Mouse (Mus musculus): ENCODE results near the gene Acer3. TPM values are rescaled to one million over a fixed set of nuclear protein-coding genes. Genes with fewer than 3 reads are reported as not detected.
"Not testable (repeated sequence)": the region's sequence is repeated elsewhere in the genome, so short reads cannot be mapped to it uniquely, and the experiment has no call there.

Acer3 gene
- total RNA-seq, 2 experiments from 2014 or later: 31.0 to 36.9 TPM

DNA sequence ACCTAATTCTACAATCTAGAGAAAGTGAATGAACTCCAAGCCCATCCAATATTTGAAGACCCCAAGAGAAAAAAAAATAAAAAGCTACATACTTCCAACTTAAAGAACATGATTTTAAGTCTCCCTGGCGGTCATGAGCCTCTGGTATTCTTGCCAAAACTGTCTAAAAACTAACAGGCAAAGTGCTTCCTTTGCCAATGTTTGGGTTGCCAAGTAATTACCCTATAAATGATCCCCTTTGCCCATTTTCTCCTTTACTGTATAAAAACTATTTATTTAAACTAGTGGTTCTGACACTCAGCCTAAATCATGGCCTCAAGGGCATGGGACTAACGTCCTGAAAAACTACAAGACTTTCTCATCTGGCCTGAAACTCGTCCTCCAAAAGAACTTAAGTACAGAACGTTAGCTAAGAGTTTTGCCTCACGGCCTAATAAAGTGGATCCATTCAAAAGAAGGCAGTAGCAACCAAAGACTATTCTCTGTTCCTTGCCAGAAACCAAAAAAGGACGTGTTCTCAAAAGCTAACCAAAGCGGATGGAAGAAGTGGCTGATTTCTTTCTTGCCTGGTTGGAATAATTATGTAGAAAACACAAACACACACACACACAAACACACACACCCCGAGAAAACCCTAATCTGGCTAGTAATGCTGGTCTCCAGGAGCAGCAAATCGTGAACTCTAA lies 12.9 kb downstream of the Acer3 start:
- no peak for ATAC-seq (replicated peaks; ENCODE audit: low FRiP score, poor library complexity, severe bottlenecking)

DNA sequence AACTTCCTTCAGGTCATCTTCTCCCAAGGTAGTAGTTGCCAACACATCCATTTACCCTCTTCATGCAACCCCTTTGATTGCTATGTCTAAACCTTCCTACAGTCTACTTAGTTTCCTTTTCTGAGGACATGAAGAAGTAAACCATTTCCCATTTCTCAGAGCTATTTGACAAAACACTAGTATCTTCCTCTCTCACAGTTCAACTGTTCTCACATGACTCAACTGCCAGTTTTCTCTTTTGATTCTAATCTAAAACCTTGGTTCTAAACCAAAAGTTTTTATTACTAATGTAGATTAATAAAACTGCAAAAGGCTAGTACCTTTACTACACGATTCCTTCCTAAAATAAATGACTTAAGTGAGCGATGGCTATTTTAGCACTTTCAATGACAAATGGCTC lies 13.6 kb downstream of the Acer3 start:
- no peak for ATAC-seq (replicated peaks; ENCODE audit: low FRiP score, poor library complexity, severe bottlenecking)

DNA sequence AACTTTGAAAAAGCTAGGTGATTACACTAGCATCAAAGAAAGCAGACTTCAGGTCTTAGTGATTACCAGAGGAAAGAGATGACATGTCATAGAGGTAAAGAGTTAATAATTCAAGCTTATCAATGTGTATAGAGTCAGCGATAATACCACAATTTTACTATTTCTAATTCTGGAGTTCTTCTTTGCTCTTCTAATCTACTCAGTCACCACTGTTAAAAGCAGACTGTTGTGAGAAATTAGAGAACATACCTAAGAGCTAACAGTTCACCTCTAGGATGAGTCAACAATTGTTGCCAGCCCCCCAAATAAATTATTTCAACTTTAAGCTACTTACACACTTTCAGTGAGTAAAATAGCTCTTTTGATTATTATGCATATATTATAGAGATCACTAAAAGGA lies 28.1 kb downstream of the Acer3 start:
- ATAC-seq (replicated peaks; ENCODE audit: low FRiP score, poor library complexity, severe bottlenecking): no peak

DNA sequence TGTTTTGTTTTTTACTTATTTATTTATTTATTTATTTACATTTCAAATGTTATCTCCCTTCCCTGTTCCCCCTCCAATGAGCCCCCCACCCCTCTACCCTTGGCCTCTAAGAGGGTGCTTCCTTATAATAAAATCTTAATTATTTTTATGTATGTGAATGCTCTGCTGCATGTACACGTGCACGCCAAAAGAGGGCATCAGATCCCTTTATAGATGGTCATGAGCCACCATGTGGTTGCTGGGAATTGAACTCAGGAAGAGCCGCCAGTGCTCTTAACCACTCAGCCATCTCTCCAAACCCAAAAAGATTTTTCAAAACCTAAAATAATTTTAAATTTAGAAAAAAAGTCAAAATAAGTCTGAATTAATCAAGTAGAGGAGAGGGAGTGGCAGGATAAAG lies 31.4 kb downstream of the Acer3 start:
- ATAC-seq (replicated peaks; ENCODE audit: low FRiP score, poor library complexity, severe bottlenecking): no peak

DNA sequence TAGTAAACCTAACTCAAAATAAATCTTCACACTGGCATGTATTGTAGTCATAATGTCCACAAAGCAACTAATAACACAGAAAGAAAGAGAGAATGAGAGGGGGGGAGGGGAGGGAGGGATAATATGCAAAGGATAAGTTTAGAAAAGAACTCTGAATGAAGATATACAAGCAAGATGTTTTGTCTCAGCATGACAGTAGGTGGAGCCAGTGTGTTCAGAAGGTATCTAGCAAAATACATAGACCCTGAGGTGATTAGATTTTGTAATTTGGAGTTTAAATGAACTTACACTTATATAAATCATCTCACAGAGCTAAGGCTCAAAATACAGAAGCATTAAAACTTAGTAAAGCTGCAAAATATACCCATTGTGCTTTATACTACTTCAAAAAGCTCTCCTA lies 44.7 kb downstream of the Acer3 start:
- no peak for ATAC-seq (replicated peaks; ENCODE audit: low FRiP score, poor library complexity, severe bottlenecking)

DNA sequence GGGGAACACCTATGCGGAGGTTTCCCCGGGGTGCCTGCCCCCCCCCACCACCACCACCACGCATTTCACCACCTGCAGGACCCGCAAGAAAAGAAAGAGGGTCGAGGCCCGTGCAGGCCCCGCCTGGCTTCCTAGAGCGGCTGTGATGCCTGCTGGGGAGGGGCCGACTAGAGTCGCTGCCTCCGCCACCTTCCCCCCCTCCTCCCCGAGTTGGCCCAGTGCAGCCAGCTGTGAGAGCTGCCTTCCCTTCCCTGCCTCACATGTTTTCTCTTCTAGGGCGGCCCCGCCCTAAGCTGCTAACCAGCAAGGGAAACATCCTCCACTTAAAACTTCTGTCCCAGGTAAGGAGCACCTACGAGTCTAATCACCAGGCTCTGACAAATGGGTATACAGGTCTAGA lies 52.8 kb downstream of the Acer3 start:
- ATAC-seq (replicated peaks; ENCODE audit: low FRiP score, poor library complexity, severe bottlenecking): not testable (repeated sequence)

DNA sequence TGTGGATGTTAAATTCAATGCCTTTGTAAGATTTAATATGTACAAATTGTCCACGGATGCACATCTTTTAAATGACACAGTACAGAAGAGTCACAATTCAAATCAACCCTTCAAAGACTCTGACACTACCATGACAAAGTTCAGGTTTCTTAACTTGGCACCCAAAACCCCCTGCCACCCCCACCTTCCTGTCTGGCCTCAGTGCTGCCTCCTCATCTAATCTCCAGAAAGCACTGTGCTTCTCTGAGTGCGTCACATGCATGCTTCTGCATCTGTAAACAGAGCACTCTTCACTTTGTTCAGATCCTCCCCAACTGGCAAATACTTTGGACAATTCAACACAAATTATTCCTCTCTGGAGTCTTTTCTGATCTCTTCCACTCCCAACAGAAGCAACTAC lies 68.5 kb downstream of the Acer3 start:
- no peak for ATAC-seq (replicated peaks; ENCODE audit: low FRiP score, poor library complexity, severe bottlenecking)

DNA sequence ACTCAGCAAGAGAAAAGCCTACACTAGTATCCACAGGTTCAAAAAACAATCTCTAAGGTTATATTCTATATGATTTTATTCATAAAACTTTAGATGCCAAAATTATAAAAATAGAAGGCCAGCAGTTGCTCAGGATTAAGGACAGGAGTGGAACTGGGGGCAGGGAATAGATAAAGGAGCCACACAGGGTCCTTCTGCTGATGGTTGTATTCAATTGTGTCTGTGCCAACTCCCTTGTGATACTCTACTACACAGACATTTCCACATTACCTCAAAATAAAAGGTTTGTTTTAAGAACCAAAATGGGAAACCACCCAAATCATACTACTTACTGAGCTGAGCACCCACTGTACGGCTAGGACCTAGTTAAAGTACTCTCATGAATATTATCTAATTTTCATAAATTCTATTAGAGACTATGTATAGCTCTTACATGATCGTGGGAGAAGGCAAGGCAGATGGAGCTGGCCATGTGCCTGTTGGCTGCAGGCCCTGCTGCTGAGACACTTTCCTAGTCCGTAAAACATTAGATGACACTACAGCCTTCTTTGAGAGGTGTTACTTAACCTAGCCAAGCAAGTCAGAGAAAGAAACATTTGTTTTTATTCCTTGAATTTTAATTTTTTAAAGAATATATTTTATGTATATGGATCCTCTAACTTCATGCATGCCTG lies 84.2 kb downstream of the Acer3 start:
- no peak for ATAC-seq (replicated peaks; ENCODE audit: low FRiP score, poor library complexity, severe bottlenecking)

DNA sequence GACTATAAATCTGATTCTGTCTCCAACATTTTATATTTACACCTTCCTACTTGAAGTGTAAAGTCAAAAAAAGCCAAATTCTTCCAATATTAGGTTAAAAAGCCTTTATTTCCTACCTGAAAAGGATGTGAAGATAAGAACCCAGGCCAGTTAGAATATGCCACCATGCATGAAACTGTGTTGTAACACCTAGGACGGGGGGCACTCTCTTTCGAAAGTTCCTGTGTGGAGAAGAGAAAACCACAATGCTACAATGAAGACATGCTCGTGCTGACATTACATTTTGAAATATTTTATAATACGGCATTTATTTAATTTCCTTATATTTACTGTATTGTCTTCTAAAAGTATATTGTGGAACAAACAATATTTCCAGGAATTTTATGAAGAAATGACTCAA lies 97.2 kb downstream of the Acer3 start:
- ATAC-seq (replicated peaks; ENCODE audit: low FRiP score, poor library complexity, severe bottlenecking): no peak

DNA sequence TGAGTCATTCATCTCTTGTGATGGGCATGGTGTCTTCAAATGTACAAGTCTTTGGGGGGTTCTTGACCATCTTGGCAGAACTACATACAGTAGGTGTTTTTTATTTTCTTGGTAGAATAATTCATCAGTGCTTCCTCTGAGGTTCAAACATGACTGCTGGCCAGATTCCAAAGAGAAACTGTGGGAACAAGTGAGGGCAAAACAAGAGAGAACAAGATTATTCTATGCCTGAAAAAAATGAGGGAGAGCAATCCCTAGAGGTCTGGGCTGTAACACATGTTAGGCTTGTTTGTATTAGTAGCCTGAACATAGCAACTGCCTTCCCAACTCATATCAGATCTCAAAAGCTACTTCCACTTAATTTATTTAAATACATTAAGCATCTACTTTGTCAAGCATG lies 104.3 kb downstream of the Acer3 start:
- ATAC-seq (replicated peaks; ENCODE audit: low FRiP score, poor library complexity, severe bottlenecking): no peak

DNA sequence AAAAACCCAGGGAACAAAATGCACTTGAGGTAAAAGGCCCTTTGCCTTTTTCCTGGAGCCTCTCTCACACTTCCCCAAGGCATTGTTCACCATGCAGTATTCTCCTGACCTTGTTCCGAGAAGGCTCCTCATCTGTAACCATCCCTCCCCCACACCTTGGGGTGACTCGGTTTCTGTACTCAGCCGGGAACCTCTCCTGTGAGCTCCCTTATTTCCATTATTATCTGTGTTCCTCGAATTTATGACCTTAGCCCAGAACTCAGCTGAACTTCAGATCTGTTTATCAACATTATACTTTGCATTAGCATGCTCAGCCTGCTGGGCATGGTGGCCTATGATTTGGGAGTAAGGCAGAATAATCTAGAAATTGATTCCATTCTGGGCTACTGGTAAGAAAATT lies 118.1 kb downstream of the Acer3 start:
- no peak for ATAC-seq (replicated peaks; ENCODE audit: low FRiP score, poor library complexity, severe bottlenecking)

DNA sequence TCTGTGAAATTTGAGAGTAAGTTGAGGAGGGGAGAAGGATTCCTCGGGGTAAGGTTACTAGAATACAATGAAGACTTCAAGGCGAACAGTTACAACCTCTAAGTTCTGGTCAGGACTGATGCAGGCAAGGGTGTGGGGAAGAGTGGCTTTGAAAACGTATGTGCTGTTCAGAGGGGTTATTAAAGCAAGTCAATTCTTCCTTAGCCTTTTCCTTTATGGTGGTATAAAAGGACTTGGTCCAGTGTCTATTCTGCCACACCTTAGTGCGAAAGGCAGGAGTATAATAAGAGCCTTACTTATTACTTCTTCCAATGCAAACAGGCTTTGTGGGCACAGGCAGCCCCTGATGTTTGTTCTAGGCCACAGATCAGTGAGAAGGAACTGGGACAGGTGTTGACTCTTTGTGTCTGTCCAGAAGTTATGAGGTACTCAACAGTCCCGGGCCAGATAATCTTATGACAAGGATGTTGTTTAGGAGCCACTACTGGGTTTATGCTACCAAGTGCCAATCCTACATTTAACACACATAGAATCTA lies 119.4 kb downstream of the Acer3 start:
- ATAC-seq (replicated peaks; ENCODE audit: low FRiP score, poor library complexity, severe bottlenecking): no peak

DNA sequence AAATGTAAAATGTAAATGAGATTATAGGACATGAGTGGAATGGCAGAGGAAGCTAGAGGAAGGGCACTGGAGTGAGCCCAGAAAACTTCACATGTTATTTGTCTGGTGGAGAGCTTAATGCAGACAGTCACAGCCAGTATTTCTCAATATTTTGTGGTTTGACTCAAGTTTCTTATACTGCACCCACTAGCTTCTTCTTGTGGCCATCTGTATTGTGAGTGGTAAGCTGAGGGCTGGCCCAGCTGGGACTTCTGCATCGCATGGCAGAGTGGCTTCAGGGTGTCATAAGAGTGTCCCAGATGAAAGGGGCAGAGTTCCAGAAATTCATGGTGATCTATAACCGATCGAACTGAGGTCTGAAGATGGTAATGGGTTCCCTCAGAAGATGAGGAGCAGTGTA lies 120.6 kb downstream of the Acer3 start:
- ATAC-seq (replicated peaks; ENCODE audit: low FRiP score, poor library complexity, severe bottlenecking): no peak

DNA sequence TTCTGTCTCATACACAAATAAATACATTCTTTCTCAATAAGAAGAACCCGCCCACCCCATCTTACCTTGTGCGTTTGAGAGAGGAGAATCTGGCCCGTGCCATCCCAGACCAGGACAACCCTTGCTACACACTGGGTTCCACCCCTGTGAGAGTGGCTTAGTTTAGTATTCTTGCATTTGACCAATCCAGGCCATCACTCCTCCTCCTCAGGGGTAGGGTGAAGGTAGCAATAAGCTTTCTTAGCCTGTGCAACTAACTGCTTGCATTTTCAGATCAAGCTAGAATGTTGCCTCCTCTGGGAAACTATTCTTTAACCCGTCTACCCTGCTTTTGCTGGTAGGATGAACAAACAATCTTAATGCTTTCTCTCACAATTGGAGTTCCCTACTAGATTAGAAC lies 121.6 kb downstream of the Acer3 start, which contains the start of gene B3gnt6:
B3gnt6 (minus strand) TSS at position 101 of the 400 bp plus-strand sequence.
- ATAC-seq (replicated peaks; ENCODE audit: low FRiP score, poor library complexity, severe bottlenecking): no peak

DNA sequence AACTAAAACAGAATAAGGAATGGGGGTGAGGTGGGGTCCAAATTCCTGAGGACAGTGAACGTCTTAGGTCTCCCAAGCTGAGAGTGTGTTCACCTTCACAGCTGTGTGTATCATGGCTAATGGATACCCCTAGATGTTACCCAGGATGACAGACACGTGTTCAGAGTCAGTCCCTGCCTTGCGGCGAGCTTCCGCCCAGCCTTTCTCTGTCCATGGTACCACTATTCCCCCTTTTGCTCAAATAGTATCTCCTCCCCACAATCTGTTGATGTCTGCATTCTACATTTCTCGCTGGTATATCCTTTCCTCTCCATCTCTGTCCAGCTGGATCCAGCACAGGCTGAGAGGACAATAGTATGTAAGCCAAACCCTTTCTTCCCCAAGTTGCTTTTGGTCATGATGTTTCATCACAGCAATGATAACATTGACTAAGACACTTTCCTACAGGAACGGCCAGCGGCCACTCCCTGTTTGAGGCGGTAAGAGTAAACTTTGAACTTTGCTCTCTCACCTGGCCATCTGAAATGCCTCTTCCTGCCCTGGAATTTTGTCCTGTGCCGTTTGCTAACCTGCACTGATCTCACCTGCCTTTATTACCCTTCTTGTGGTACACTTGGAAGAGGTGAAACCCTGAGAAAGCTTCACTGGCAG lies 125.7 kb downstream of the Acer3 start:
- ATAC-seq (replicated peaks; ENCODE audit: low FRiP score, poor library complexity, severe bottlenecking): no peak

DNA sequence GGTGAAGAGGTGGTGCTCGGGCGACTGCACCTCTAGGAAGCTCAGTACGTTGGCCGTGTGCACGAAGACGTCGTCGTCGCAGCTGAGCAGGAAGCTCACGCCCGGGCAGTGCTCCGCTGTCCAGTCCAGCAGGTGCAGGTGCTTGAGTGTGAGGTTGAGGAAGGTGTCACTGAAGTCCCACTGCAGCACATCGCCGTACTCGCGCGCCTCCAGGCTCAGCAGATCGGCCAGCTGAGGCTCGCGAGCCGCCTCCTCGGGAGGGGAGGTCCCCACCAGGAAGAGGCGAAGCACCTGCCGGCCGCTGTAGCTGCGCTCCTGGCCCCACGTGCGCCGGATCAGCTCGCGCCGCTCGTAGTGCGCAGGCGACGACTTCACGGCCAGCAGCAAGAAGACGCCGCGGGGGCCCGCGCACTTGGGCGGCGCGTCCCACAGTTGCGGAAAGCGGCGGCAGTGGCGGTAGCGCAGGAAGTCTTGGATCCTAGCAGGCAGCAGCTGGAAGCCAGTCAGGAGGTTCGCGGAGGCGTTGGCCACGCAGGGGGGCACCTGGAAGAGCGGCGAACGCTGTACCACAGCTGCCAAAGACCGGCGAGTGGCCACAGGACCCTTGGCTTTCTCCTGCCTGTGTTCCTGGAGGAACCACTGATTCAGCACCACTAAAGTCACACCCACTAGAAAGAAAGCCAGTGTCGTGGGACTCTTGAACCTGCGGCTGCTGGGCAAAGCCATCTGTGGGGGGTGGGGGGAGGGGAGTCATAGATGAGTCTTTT lies 126.8 kb downstream of the Acer3 start:
- no peak for ATAC-seq (replicated peaks; ENCODE audit: low FRiP score, poor library complexity, severe bottlenecking)

DNA sequence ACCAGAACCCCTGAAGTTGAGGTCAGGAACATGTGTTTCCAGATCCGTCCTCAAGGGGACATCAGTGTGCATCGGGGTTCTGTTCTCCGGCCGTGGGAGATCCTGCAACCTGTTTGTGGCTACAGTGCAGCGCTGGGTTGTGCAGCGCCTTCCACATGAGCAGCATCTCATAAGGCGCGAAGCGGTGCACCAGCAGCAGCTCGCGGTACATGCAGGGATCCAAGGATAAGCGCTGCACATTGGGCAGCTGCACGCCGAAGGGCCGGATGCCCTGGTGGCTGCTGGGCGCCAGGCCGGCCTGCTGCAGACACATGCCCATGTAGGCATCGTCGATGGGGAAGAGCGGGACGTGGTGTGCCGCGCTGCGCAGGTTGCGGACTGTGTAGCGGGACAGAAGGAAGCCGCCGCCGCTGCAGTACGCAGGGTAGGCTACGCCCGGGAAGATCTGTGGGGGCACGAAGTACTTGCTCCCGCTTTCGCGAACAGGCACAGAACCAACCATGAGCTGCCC lies 127.4 kb downstream of the Acer3 start:
- no peak for ATAC-seq (replicated peaks; ENCODE audit: low FRiP score, poor library complexity, severe bottlenecking)

DNA sequence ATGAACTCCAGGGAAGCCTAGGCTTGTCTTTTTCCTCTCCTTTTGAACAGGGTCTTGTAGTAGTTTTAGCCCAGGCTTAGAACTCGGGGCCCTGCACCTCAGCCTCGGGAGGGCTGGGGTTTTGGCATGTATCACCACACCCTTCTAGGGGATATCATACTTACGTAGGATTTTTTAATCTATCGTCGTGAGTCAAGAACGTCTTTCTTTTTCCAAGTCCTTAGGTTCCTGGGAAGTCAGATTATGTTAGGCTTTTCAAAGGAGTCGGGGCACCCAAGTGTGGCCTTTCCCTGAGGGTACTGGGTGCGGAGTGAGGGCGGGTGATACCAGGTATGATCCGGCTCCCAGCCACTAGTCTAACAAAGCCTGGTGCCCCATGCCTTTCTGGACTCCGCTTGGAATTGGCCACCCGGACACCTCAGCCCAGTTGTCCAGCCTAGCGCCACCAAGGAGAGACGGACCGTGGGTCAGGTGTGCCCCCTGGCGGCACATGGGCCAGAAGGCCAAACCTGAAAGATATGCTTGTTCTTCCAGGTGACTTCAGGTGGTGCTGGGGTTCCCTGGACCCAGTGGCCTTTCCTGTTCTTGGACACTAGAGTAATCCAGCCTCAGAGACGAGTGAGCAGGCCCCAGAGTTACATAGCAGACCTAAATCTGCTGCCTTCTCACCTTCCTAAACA lies 129.3 kb downstream of the Acer3 start:
- ATAC-seq (replicated peaks; ENCODE audit: low FRiP score, poor library complexity, severe bottlenecking): 0 out of 2 replicates have a peak, but pooled peaks have one; percentile 53

DNA sequence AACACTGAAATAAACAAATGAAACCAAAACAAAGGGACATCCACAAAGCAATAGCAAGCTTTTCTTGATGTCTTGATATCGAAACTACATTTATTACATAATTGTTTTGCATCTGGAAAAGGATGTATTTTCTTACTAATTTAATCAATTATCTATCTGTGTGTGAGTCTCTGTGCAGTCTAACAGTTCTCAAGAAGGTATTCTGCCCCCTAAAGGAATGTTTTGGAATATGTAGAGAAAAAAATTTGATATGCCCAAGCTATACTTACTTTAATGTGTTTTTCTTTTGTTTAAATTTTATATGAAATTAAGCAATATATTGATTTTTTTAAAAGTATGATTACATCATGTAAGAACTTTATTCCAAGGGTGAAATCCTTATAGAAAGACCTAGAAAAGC lies 130.4 kb downstream of the Acer3 start:
- 0 out of 2 replicates have a peak, but pooled peaks have one; percentile 47 for ATAC-seq (replicated peaks; ENCODE audit: low FRiP score, poor library complexity, severe bottlenecking)
